Mouse (Mus musculus): ENCODE measurements around the gene Rad52. TPM values are rescaled to one million over a fixed set of nuclear protein-coding genes. Genes with fewer than 3 reads are reported as not detected.

Gene Rad52
- total and polyA plus RNA-seq, 2 experiments from 2014 or later, result 19.1 to 35.2 TPM

- Histone ChIP-seq H3K4me1 (ENCODE audit: insufficient read depth) (no peaks in the 10 kb centered on the region), H3K9ac (no peak overlapping the region), H3K36me3 (ENCODE audit: insufficient read depth) (peaks cover 80% of the 10 kb centered on the region), H3K4me2 (ENCODE audit: low read depth) (no peak overlapping the region), H3K4me3 (ENCODE audit: low read depth, low read length) (no peak overlapping the region), H3K9me3 (ENCODE audit: low read length) (no peaks in the 10 kb centered on the region), H3K27me3 (ENCODE audit: insufficient read depth, low read length) (no peaks in the 10 kb centered on the region), H3K27ac (ENCODE audit: low read depth, low read length) (no peak overlapping the region)
- DNase-seq, result no peak
- TF ChIP-seq CTCF (IDR thresholded peaks at IDR 0.05; ENCODE audit: low read depth), result no peak
- WGBS, result 89% methylated on average over 4 of the region's 4 CpGs
- no peak for ATAC-seq
Observed at GRCm38 (mm10) chr6:119922544-119922943, 20.0 kb downstream of the Rad52 start.

- Histone ChIP-seq H3K36me3 (ENCODE audit: insufficient read depth) (peaks cover 80% of the 10 kb centered on the region), H3K9ac (no peak overlapping the region), H3K4me3 (ENCODE audit: low read depth, low read length) (no peak overlapping the region), H3K9me3 (ENCODE audit: low read length) (no peaks in the 10 kb centered on the region), H3K4me1 (ENCODE audit: insufficient read depth) (no peaks in the 10 kb centered on the region), H3K27me3 (ENCODE audit: insufficient read depth, low read length) (no peaks in the 10 kb centered on the region), H3K27ac (ENCODE audit: low read depth, low read length) (no peak overlapping the region), H3K4me2 (ENCODE audit: low read depth) (no peak overlapping the region)
- 40% methylated on average over 4 of the region's 4 CpGs for WGBS
- DNase-seq, result peak; percentile 67
- peak; percentile 72 for TF ChIP-seq CTCF (IDR thresholded peaks at IDR 0.05; ENCODE audit: low read depth)
- peak; percentile 82 for ATAC-seq
Observed at GRCm38 (mm10) chr6:119924235-119925005, 21.9 kb downstream of the Rad52 start.

Other genes with a start within 250 kb of the Rad52 start
- 67.2 and 83.3 TPM in 2 replicates for gene Erc1, start 54.5 kb upstream of the Rad52 start, total RNA-seq (2014; rRNA removed)
- gene Erc1, start 54.5 kb upstream of the Rad52 start, polyA plus RNA-seq (2015; fragmentation: Nextera tagmentation; extraction: Ambion mirVana), result 30.5 and 43.3 TPM in 2 replicates
- 95.6 and 130 TPM in 2 replicates for gene Wnk1, start 136.0 kb downstream of the Rad52 start, total RNA-seq (2014; rRNA removed)
- gene Wnk1, start 136.0 kb downstream of the Rad52 start, polyA plus RNA-seq (2015; fragmentation: Nextera tagmentation; extraction: Ambion mirVana), result 19.5 and 34.2 TPM in 2 replicates
- not detected in 2 replicates for gene Ninj2, start 190.7 kb downstream of the Rad52 start, total RNA-seq (2014; rRNA removed)
- gene Ninj2, start 190.7 kb downstream of the Rad52 start, polyA plus RNA-seq (2015; fragmentation: Nextera tagmentation; extraction: Ambion mirVana), result 0.24 TPM in 1 of 2 replicates, not detected in the other

Data from forebrain, postnatal 0 days (tissue).